Mouse (Mus musculus): ENCODE data around the gene Cwc27.

Gene Cwc27

DNA sequence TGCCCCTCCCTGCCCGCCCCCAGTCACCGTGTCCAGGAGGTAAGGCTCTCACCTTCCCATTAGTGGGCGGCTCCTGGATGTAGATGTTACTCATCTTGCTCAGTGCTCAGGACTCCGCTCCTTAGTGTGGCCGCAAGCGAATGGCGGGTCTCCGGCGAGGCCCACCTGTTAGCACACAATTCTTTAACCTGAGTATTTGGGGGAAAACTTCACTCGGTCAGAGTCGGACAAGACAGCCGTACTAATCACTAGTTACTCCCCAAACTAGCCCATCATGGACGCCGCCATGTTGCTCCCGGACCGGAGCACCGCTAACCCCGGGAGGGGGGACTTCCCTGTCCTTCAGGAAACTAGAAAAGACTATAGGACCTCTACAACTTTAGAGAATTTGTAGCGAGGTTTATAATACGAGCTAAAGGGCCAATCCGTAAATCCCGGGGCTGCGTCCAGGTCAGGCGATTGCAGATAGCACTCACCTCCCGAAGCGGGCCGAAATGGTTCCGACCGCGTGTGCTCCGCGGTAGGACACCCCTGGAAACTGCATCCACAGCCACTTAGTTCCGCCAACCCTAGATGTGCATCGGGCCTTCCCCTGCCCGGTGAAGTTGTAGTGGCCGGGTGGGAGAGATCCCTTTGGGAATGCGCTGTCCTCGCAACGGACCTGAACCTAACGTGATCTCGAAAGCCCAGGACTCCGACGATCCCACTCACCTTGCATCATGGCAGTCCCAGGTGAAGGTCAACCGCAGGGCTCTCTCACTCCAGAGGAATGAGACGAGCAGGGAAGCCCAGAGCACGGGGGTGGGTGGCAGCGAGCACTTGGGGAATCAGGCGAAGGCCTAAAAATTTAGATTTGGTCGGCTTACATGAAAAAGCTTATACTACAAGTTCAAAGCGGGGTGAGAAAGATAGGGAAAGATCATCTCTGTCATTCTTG, at the start of gene Cwc27:
TSS of gene Cwc27 (minus strand) at position 508 of the 937 bp plus-strand sequence.
- in situ Hi-C loops (cut with MboI, MseI) = loop anchor here (5.0 kb wide), 1 partner anchor 115 kb away; no protein-coding TSS in a partner anchor

DNA sequence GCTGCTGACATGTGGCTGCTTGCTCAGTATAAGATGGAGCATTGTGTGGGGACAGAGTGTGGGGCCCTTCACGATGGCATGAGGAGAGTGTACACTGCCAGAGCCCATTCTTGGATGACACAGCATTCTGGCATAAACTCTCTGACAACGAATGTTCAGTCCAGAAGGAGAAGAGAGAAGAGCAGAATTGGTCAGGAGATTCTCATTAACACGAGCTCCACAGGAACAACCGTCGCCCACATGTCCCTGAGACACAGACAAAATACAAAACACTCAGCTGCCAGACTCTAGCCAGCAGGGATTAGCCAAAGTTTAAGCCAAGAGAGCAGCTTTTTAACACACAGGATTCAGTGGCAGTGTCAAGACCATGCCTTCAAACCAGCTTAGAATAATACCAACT, 49.8 kb upstream of the Cwc27 start:
- in situ Hi-C loops (cut with MboI, MseI) = no loop called here

DNA sequence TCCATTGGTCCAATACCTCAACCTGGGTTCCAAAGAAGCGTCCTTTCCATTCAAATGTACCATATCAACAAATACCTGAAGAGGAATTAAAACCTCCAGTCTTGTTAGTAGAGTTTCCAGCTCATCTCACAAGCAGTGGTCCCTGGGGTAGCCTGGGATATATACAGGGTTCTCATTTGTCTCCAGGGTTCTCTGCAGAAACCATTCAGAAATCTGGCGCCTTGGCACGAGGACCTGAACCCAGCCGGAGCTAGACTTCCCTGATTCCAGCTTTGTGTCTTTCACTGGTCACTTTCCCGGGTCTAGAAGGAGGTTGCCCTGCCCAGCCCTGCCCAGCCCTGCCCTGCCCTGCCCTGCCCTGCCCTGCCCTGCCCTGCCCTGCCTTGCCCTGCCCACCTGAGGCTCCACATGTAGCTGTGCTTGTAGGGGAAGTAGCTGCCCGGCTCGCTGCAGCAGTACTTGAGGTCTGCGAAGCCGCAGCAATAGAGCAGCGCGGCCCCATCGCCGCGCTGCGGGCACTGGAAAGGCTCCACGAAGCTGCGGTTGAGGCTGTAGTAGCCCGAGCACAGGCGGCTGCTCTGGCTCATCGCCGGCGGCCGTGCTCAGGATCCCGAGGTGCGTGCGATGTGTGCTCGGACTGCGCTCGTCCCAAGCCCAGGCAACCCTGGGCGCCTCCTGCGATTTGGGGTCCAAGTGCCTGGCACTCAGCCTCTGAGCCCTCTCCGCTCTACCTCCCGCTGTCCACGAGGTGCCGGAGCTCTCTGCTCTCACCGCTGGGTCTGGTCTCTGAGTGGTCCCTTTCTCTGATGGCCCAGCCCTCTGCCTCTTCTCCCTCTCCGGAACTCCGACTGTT, 46.4 kb upstream of the Cwc27 start, which contains the start of gene Shisal2b:
TSS of gene Shisal2b (minus strand) at position 767 of the 853 bp plus-strand sequence.
- in situ Hi-C loops (cut with MboI, MseI) = no loop called here

DNA sequence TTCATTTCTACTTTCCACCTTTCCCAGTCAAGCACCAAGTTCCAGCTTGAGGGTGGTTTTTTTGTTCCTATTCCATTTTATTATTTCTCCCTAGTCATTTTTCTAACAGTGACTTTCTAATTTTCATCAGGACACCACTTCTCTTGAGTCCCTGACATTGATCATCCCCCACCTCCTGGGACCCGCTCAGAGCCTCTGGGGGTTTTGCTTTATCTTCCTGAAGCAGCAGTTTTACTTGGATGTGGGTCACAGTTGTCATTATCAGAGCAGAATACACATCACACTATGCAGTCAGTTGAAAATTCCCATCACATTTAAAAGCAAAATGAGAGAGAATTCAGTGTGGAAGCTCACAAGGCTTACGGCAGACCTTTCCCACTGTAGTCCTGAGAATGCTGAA, 36.7 kb upstream of the Cwc27 start:
- in situ Hi-C loops (cut with MboI, MseI) = no loop called here

DNA sequence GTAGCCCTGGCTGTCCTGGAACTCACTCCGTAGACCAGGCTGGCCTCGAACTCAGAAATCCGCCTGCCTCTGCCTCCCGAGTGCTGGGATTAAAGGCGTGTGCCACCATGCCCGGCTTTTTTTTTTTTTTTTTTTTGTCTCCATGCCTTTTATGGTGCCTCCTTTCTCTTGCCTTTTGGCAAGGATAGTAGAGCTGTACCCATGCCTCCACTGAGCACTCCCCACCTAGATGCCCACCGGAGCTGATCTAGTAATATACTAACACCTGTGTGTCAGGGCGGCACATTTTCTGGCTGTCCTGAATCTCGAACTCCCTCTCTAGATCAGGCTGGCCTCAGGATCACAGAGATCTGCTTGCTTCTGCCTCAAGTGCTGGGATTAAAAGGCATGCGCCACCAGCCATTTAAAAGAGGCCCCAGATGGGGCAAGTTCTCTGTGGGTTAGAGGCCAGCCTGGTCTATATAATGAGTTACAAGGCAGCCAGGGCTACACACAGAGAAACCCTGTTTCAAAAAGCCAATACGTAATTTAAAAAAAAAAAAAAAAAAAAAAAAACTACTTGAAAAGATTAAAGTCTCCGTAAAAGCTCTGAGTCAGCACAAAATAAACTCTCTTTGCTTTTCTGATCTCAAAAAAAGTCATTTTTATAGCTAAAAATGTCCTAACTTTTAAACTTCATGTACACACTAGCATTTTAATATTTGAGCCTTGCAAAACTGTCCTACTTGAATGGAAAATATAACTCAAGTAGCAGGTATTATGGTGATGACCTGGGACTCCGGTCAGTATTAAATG, 26.6 kb upstream of the Cwc27 start:
- in situ Hi-C loops (cut with MboI, MseI) = no loop called here

DNA sequence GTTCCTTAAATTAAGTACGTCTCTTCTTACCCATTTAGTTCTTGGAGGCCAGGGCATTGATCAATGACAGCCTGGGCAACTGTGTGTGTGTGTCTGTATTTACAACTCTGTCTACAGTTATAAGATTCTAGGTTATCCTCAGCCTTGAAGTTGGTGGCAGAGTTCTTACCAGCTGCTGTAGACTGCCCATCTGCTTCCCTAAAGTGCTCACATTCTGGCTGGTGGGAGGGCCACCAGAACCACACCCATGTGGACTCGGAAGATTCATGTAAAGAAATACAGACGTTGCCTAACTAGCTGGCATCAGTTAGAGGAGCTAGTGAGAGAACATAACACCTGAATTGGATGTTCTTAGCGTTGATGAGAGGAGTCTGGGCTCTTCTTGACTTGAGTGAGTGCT, 25.0 kb upstream of the Cwc27 start:
- in situ Hi-C loops (cut with MboI, MseI) = no loop called here

DNA sequence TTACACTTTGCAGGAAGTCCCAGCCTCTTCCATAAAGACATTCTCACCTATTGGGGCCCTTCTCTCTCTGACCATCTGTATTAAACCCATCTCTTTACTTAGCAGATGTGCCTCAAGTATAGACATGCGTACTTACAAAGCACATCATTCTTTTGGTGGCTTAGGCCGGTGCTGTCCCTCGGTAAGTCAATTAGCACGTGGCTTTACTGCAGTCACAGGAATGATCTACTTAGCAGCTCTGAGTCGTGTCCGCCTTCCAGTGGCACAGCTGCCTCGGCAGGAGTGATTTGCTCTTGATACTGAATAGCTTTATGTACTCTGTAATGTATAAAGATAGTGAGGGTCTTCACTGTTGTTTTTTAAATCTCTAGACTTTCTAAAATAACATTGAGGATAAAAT, 20.7 kb upstream of the Cwc27 start:
- in situ Hi-C loops (cut with MboI, MseI) = no loop called here

DNA sequence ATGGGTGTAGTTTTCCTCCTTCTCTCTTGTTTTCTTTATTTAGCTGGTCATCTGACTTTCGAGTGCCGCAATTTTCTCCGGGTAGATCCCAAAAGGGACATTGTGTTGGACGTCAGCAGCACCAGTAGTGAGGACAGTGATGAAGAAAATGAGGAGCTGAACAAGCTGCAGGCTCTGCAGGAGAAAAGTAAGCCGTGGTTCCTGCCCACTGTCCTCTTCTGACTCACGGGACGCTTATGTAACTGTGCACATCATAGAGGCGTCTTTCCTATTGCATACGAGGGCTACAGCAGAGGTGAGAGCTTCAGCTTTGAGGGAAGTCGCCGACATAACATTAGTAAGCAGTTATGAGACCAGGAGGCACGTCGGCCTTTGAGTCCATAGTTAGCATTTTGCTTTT, 15.9 kb upstream of the Cwc27 start:
- in situ Hi-C loops (cut with MboI, MseI) = no loop called here

DNA sequence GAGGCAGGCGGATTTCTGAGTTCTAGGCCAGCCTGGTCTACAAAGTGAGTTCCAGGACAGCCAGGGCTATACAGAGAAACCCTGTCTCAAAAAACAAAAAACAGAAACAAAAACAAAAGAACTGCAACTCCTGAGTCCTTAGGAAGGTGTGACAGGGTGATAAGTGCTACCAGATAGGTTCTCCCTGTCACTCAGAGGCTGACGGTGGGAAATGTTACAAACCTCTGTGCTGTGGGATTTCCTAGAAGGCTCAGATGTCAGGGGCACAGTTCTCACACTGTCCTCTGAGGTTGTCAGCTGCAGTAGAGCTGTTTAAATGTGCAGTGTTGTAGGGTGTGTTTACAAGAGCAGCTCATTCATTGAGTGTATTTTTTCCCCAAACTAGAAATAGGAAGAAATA, 8.5 kb upstream of the Cwc27 start:
- in situ Hi-C loops (cut with MboI, MseI) = no loop called here

DNA sequence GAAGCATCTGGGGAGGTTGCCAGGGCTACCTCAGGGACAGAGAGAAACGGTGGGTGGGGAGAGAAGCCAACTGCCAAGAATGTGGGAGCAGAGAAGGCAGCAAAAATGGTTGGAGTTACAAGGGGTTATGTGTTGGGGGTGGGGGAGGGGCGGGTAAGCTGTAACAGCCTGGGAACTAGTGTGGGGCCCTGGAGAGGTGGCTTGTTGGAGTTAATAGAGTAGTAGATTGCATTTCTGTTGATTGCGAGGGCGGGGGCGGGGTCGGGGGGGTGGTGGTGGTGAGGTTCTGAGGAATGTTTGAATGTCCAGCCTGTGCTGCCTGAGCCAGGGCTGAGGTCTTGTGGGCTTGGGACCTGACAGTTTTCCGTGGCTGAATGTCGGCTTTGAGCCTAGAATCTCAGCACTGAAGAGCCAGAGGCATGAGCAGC, 5.5 kb upstream of the Cwc27 start:
- in situ Hi-C loops (cut with MboI, MseI) = no loop called here

DNA sequence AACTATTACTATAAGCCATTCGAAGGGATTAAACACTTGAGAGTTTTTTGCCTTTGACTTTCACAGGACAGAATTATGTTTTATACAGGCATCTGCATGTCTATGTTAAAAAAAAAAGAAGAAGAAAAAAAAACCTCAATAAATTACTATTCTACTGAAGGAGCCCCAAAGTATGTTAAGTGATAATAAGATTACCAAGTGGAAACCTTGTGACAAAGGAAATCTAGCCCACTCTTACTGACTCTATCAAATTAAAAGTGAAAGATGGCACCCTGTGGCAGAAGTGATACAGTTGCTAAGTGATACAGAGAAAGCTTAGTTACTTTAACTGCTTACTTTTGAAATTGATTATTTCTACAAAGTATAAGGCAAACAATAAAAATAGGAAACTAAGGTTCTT, 5.0 kb upstream of the Cwc27 start:
- in situ Hi-C loops (cut with MboI, MseI) = no loop called here

DNA sequence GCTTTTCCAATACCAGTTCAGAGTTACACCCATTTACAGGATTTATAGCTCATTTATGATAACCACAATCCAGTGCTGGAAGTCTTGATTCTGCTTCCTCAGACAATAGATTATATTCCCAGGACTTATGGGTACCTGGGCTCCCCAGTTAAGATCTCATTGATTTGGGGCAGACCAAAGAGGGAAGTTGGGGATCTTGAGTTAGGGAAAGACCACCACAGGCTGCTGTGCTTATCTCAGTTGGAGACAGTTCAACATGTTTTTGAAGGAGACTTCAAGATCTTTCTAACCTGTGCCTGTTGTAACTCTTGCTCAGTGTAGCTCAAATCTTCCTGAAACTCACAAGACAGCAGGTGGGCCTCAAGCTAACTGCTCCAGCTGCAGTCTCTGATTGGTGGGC, 4.2 kb upstream of the Cwc27 start:
- in situ Hi-C loops (cut with MboI, MseI) = no loop called here

DNA sequence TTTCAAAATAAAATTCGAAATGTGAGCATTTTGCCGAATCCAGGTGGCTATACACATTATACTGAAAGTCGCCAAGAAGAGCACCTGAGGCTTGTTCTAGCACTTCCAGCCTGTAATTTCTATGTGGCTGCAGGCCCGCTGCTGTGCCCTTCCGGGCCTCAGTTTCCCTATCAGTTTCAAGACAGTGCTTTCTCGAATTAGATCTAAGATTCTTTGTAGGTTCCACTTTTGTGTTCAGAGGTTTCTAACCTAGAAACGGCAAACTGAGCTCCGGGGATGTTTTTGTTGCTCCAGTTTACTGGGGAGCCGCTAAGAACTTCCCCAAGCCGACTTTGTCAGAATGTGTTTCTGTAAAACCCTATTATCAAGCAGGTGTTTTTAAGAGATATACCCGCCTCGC, 754 bp upstream of the Cwc27 start:
- in situ Hi-C loops (cut with MboI, MseI) = loop anchor here (5.0 kb wide), 1 partner anchor 115 kb away; no protein-coding TSS in a partner anchor

DNA sequence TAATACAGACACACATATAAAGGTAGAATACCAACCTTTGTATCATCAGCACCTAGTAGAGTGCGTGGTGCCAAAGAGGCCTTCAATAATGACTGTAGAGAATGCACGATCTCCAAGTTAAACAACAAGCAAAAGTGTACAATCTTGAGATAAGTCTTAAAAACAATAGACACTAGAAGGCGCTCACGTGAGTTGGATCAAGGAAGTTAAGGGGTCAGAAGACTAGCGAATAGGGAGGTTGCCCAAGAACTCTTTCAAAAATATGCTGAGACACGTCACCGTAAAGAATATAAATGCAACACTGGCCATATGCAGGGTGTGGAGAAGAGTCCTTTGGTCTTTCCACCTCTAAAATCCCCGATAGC, 690 bp downstream of the Cwc27 start:
- in situ Hi-C loops (cut with MboI, MseI) = loop anchor here (5.0 kb wide), 1 partner anchor 116 kb away; no protein-coding TSS in a partner anchor

DNA sequence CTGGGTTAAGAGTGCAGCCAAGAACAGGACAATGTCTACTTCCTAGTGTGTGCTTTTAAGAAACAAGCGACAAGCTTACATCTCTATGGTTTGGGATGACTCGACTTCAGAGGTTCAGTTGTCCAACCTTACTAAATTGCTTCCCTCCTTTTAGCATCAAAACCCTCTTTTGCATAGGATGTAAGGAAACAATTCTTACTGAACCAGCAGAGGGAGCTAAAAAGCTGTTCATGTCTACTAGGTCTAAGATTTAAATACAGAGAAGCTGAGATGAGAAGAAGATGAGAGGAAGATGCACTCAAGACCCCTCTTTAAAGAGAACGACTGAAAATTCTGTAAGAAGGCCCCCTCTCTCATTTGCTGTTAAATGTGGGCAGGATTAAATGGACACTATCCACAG, 11.3 kb downstream of the Cwc27 start:
- in situ Hi-C loops (cut with MboI, MseI) = no loop called here

DNA sequence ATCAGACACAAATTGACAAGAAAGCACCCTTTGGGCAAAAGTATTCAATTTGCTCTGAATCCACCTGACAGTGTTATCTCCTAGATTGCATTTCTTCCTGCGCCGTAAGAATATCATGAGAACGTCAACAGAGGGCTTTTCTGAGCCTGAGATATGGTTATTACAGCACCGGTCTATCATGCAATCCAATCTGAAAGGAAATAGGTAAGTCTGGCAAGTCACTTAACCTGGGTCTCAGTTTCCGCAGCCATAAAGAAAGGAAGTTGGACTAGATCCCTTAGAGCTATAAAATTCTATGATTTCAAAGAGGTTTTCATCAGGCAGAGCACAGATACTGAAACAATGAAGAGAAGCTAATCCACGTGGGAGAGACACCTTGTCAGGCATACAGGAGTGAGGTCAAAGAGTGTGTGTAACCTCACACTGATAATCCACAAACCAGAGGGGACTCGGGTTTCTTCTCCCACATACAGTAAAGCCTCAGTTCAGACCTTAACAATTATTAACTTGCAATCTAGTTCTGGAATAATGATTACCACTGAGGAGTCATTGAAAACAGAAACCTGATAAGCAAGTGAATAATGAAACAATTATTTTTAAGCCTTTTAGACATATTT, 17.3 kb downstream of the Cwc27 start:
- in situ Hi-C loops (cut with MboI, MseI) = no loop called here

DNA sequence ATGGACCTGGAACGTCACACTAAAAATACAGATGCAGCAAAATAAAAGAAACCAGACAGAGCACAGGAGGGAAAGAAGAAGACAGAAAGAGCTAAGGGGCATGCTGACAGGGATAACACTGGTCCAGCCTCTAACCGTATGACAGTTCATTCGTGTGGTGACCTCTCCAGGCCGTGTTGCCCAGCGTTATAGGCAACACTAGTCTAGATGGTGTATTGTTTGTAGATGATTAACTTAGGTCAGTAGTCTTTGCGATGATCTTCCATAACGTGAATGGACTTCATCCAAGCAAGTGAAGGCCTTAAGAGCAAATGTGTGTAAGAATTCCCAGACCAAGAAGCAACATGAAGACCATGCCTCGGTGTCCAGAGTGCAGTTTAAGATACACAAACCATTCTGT, 17.9 kb downstream of the Cwc27 start:
- in situ Hi-C loops (cut with MboI, MseI) = no loop called here

DNA sequence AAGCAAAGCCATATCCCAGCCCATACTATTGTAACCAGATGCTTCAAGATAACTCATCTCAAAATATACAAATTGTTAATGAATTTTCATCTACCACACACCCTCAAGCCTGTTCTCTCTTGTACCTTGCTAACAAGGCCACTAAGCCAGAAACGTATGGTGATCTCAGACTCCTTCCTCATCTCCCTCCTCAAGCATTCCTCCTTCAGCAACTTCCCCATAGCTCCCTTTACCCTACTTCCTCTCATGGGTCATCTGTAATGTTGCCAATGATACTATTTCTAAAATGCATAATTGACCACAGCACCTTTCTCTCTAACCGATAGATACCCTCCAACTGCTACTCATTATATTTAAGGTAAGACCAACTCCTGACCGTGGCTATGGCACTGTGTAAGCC, 22.5 kb downstream of the Cwc27 start:
- in situ Hi-C loops (cut with MboI, MseI) = no loop called here

DNA sequence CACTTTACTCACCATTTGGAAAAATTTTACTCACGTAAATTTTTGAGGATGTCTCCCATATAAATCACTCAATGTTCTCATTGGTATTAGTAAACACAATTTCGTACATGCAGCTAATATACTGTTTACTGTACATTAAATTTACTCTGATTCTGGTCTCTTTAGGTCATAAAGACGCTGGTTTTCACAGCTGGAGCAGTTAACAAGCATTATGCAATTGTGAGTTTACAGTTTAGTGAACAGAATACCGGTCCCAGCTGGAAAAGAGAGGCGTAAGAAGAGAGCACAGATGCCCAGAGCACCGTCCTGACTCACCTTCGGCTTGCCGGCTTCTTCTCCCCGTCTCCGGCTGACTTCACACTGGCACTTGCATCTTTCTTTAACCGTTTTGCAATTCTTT, 24.8 kb downstream of the Cwc27 start, which contains the start of gene Srek1ip1:
TSS of gene Srek1ip1 (plus strand) at position 301 of the 400 bp plus-strand sequence.
- in situ Hi-C loops (cut with MboI, MseI) = no loop called here

DNA sequence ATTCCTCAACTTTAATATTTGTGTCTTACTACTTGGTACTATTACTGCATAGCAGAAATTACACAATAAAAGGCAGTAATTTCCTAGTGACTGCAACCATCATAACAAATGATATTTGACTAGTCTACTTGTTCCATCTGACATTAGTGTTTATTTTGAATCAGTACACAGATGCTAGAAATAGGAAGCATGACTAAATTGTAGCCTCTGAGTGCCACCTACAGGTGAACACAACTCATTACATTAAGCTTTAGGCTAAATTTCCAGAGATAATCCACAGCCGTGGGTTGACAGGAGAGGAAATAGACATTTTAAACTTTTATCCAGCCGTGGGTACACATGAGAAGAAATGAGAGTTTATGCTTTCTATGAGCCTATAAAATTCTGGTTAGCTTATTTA, 27.3 kb downstream of the Cwc27 start:
- in situ Hi-C loops (cut with MboI, MseI) = loop anchor here (10.0 kb wide), 1 partner anchor 185 kb away; no protein-coding TSS in a partner anchor

DNA sequence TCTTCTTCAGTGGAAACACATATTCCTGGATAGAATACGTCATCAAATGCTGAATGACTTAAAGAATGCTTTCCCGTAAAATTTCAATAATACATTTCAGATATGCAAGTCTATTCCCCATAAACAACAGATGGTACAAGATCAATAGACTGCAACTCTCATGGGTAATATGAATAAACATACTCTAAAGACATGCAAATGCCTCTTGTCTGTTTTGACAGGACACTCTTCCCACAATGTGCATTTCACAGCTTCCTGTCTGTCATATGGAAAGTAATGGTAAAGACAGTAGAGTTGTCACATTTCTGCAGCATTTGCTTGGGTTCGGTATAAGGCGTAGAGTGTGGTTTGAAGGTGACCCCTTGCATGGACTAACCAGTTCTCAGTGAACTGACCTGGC, 29.7 kb downstream of the Cwc27 start:
- in situ Hi-C loops (cut with MboI, MseI) = loop anchor here (10.0 kb wide), 1 partner anchor 182 kb away; no protein-coding TSS in a partner anchor
